Mouse (Mus musculus) 3T3-L1 (cell line): ENCODE measurements around the gene Tnfsf9.

Source experiments
- DNase-seq: peaks from one replicate; pipeline ENCODE4 v3.0.0-alpha.2; 2015; ENCODE audit warnings: low read depth, low spot score

The Tnfsf9 gene

DNA sequence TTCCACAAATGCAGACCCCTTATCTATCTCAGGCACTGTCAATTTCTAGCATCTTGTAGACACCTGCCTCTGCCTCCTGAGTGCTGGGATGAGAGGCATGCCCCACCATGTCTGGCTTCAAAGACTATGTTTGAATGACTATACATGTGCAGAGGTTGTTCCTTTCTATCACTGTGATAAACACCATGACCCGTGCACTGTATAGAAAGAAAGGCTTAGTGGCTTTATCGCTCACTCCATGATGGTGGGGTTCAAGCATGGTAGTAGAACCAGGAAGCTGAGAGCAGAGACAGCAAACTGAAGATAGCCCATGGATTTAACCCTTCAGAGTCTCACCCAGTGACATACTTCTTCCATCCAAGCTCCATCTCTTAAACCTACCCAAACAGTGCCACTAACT is 29.6 kb downstream of the Tnfsf9 start:
- no peak for DNase-seq

DNA sequence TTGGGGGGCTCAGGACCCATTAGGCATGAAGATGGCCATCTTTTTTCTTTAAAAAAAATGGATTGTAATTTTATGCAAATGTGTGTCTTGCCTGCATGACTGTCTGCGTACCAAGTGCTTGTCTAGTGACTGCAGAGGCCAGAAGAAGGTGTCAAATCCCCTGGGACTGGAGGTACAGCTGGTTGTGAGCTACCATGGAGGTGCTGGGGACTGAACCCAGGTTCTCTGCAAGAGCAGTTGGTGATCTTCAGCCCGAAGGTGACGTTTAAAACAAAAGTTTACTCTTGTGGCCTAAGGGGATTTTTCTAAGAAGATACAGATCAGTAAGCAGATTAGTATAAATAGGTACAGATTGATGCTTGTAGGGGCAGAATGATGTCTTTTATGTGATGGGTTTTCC is 30.5 kb downstream of the Tnfsf9 start:
- DNase-seq, result no peak

DNA sequence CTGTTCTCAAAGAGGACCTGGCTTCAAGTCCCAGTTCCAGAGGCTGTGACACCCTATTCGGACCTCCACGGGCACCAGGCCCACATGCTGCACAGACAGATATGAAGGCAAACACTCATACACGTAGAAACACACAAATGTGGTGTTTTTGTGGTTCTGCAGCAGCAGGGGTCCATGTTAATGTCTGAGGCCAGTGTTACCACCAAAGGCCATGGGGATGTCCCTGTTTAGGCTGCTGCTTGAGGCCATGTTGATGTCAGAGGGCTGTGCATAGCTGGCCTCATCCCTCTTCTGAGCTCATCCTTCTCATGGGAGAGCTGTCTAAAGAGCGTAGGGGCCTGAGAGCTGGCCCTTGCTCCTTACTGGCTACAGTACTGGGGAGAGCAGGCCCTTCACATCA is 33.6 kb downstream of the Tnfsf9 start:
- no peak for DNase-seq

DNA sequence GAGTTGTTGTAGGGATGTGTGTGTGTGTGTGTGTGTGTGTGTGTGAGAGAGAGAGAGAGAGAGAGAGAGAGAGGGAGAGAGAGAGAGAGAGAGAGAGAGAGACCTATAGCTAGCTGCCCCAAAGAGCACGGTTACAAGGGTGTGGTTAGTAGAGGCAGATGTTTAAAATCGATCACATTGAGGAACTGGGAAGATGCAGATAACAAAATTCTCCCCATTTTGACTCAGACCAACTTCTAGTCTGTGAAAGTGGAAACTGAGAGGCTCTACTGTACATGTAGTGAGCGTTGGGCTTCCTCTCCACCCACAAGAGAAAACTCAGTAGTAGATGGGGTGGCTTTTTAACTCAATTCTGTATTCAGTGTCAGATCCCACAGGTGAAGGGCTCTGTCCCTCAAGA is 34.6 kb downstream of the Tnfsf9 start:
- no peak for DNase-seq

DNA sequence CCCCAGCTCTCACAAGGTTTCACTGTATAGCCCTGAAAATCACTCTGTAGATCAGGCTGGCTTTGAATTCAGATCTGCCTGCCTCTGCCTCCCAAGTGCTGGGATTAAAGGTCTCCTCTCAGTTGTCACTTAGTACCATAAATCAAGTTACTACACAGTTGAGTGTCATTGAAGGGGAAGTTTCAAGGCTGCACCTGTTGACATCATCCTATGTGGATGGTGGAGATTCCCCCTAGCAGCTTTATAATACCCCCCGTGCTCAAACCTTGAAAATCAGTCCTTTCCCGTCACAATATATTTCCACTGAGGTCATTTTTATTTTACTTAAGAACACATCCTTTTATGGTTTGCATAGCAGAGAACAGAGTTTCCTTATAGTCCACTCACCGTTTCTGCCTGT is 38.6 kb downstream of the Tnfsf9 start:
- DNase-seq, result no peak

DNA sequence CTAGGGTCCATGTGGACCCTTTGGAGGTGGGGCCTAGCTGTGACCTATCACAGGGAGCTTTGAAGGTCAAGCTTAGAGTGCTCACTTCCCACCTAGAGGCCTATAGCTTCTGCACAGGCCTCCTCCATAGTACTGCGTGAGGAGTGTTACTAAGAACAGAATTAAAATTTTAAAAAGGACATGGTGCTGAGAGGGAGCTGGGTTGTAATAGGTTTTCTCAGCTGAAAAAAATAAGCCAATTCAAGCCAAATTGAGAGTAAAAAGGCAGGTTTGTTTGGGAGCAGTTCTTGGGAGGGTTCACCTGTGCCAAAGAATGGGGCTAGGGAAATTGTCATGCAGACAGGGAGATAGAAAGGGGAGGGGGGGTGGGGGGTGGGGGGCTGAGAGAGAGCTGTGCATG is 40.0 kb downstream of the Tnfsf9 start:
- no peak for DNase-seq

DNA sequence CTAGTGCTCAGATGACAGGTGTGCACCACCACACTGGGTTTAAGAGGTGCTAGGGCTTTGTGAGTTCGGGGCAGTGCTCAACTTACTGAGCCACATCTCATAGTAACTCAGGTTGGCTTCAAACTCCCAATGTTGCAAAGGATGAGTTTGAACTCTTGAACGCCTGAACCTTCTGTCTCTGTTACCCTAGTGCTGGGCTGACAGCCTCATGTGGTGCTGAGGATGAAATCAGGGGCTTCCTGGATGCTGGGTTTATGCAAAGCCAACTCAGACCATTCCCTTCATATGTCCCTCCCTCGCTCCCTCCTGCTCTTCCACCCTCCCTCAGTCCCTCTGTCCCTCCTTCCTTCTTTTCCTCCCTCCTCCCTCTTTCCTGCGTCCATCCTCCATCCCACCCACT is 43.2 kb downstream of the Tnfsf9 start:
- no peak for DNase-seq

DNA sequence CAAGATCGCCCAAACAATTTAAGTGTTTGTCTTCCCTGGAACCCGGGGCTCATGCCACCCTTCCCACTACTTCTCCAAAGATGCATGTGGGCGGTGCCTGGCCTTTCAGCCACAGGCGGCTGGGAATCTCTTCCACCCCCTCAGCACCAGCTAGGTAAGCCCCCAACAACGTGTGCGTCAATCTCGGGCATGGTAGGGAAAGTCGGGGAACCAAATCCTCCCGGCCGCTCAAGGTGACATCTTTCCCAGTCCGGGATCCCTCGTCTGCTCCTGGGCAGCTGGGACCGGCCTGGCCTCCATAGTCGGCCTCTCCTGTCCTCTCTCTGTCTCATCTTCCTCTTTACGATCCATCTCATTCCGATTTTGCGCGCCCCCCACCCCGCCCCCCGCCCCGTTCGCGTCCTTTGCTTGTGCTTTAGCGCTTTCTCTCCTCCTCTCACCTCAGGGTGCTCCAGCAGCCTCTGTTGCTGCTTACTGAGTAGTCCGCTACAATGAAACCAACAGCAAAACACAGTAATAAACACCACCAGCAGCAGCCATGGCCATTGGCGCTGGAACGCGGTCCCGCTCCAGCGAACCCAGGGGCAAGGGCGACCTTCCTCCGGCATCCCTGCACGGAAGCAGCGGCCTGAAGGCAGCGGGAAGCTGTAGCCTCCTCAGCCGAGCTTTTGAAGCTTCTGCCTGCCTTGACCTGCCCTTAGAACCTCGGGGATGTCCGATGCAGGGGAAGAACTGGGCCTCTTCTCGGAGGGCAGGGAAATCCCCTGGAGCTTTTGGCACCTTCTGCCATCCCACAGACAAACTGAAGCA is 44.1 kb downstream of the Tnfsf9 start, which contains the start of gene Cd70:
Gene Cd70, minus strand, starts transcription at position 784 of the 810 bp plus-strand sequence.
- DNase-seq, result no peak

DNA sequence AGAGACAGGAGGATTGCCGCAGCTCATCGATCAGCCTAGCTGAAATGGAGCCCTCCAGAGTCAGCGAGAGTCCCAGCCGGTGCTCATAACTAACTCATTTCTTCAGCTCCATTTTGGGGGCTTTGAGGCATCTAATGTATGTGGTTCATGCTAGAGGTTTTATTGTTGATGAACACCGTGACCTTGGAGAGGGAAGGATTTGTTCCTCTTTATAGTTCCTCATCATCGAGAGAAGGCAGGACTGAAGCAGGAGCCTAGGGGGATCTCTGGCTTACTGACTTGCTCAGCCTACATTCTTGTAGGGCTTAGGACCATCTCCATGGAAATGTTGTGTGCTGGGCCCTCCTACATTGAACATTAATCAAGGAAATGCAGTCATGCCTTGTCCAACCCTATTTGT is 47.9 kb downstream of the Tnfsf9 start:
- DNase-seq, result no peak

DNA sequence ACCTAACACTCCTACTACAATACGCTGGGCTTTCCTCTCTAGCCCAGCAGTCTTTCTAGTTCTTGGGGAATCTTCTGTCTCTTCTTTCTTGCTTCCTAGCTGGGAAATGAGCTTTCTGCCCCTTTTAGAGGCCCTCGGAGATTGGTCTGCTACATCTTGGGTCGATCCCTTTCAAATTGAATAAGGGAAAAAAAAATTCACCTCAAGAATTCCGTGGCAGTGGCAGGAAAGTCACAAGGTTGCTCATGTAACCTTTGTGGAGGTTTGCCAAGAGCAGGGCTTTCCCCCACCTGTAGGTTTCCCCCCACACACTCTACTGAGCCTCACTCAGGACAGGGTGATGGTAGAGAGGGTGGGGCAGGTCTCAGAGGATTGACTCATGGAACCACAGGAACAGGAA is 48.7 kb downstream of the Tnfsf9 start:
- DNase-seq, result no peak
